Mouse (Mus musculus): ENCODE measurements at regions not wholly inside any gene's neighbourhood (a gene's known extent, or its start where the extent isn't known, plus 50 kb on each side); places are given as distances from the start of the nearest gene placed in this dataset.

DNA sequence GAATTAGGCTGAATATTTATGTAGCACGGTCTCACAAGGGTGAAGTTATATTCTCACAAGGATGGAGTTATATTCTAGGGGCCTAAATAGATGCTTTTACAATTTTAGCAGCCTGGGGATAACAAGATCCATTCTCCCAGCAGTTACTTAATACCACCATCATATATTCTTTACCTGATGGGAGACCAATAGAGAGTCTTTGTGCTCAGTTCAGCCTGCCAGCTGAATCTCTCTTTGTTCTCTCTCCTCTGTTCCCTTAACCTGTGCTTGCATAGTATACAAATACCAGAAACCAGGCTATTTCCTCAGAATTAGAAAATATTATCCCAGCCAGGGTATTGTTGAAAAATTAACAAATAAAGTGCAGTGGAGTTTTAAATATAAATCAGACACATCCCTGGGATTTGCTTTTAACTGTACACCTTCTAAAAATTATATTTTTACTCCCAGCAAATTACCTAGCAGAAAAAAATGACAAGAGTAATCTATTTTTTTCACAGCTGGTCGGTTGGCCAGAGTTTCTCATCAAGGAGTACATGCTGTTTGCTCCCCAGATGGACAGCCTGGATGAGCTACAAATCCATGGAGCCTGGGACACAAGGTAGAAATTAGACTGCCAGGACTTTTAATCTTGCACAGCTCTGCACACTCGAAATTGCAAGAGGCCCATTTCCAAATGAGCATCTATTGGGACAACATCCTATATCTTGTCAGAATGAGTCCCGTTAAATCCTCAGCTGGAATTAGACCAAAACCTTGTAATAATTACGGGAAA, 281.0 kb upstream of the 4930452B06Rik start:
- no peaks in the 10 kb centered on the region for H3K4me1 ChIP-seq (ENCODE audit: control insufficient read depth, insufficient read depth, low read length)
- no peaks in the 10 kb centered on the region for H3K36me3 ChIP-seq (ENCODE audit: control insufficient read depth, insufficient read depth, low read length)
- no peaks in the 10 kb centered on the region for H3K27me3 ChIP-seq (ENCODE audit: control insufficient read depth, insufficient read depth, low read length)
- no peak for DNase-seq (ENCODE audit: low spot score)
- no peak overlapping the region for H3K4me3 ChIP-seq (ENCODE audit: low read depth, low read length)
- WGBS, result 83% methylated on average over 5 of the region's 5 CpGs
- no peak overlapping the region for H3K9ac ChIP-seq (ENCODE audit: low read length)
- ATAC-seq (ENCODE audit: insufficient read depth, low FRiP score, low TSS enrichment), result no peak
- no peaks in the 10 kb centered on the region for H3K9me3 ChIP-seq (ENCODE audit: control insufficient read depth, low read length)
- H3K4me2 ChIP-seq (ENCODE audit: low read depth), result no peak overlapping the region
- no peak overlapping the region for H3K27ac ChIP-seq (ENCODE audit: low read depth, low read length)

DNA sequence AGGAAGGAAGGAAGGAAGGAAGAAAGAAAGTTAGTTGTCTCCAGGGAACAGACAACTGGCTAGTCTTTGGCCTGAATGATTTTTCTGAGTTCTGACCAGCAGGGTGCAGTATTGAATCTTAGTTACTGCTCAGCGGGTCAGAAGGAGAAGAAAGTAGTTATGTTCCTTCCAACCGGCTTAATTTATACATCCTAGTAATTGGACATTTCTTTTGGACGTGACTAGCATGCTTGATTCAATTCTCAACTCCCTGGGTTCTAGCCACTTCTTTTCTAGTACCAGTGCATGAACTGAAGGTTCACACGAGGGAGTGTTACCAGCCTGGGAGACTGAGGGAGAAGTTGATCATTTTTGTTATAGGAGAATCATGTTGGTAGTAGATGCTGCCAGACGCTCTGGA, 269.1 kb upstream of the 4930452B06Rik start:
- no peak overlapping the region for H3K9ac ChIP-seq (ENCODE audit: low read length)
- no peaks in the 10 kb centered on the region for H3K4me1 ChIP-seq (ENCODE audit: control insufficient read depth, insufficient read depth, low read length)
- H3K36me3 ChIP-seq (ENCODE audit: control insufficient read depth, insufficient read depth, low read length), result no peaks in the 10 kb centered on the region
- WGBS, result 29% methylated on average over 5 of the region's 5 CpGs
- ATAC-seq (ENCODE audit: insufficient read depth, low FRiP score, low TSS enrichment), result no peak; the same call in 1 of the 2 replicates
- no peak overlapping the region for H3K27ac ChIP-seq (ENCODE audit: low read depth, low read length)
- DNase-seq (ENCODE audit: low spot score), result peak; percentile 58
- no peaks in the 10 kb centered on the region for H3K9me3 ChIP-seq (ENCODE audit: control insufficient read depth, low read length)
- no peak overlapping the region for H3K4me2 ChIP-seq (ENCODE audit: low read depth)
- no peak overlapping the region for H3K4me3 ChIP-seq (ENCODE audit: low read depth, low read length)
- no peaks in the 10 kb centered on the region for H3K27me3 ChIP-seq (ENCODE audit: control insufficient read depth, insufficient read depth, low read length)

Data from neural tube, embryonic 11.5 days (tissue).